Mouse (Mus musculus): ENCODE data around the gene Fscn2.
"Not testable (repeated sequence)": the region's sequence is repeated elsewhere in the genome, so short reads cannot be mapped to it uniquely, and the experiment has no call there.

Gene Fscn2

GRCm38 (mm10) chr11:120405867-120406266 is 44.5 kb downstream of the Fscn2 start:
- DNase-seq: no peak

GRCm38 (mm10) chr11:120406445-120406844 is 45.1 kb downstream of the Fscn2 start:
- no peak for DNase-seq

DNA sequence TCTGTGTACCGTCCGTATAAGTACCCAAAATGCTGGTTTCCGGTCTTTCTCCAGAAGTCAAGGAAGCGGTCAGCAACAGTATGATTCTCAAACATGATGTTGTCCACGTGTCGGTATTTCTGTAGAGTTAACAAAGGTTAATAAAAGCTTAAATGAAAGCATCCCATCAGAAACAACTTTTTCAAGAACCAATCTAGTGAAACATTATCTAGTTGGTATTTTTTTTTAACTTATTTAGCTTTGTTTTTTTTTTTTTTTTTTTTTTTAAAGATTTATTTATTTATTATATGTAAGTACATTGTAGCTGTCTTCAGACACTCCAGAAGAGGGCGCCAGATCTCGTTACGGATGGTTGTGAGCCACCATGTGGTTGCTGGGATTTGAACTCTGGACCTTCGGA is 52.3 kb downstream of the Fscn2 start:
- DNase-seq: not testable (repeated sequence)
